Mouse (Mus musculus): ENCODE data around the gene Cd80. TPM values are rescaled to one million over a fixed set of nuclear protein-coding genes. Genes with fewer than 3 reads are reported as not detected.
A peak's percentile ranks its signal among the peaks of the same experiment; 100 is the strongest.
"Not testable (repeated sequence)": the region's sequence is repeated elsewhere in the genome, so short reads cannot be mapped to it uniquely, and the experiment has no call there.

Gene Cd80
- total RNA-seq (2021), result 1 to 10 TPM in 1 of 2 experiments, under 1 TPM in 1; 0.37 to 1.1 TPM
- 0.10 TPM in 1 of 2 replicates, not detected in the other for polyA plus RNA-seq (2012; rRNA removed)
- long read RNA-seq, result 0 reads

DNA sequence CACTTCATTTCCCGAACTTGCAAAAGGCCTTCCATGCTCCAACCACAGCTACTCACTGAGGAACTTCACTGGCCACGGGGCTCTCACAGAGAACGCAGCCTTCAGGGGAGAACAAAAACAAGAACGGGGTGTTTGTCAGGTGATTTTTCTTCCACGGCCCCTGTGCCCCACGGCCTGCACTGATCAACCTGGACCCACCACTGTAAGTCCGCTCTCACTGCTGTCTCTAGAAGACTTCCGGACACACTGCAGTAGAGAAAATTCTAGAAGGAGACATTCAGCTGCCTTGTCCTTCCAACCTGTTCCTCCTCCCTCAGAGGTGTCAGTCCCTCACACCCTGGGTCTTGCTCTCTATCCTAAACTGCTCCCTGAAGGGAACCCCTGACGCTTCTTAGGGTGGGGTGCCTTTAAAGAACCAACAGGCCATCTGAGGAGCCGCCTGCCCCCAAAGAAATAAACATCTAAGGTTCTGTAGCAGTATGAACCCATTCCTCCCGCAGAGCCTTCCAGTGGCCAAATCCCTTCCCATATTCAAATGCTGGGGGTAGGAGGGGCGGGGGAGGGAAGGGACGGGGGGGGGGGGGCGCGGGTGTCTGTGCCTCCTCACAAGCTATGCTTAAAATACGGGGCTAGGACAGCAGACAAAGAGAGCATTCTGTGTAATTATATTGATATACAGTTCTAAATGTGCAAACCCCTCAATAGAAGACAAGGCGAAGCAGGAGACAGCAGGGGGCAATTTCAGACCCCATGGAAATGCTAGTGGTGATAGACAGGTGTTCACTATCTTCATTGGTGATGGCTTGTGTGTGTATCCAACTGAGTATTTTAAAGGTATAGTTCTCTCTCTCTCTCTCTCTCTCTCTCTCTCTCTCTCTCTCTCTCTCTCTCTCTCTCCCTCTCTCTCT lies at the start of gene Cd80:
TSS of gene Cd80 (plus strand) at position 51 of the 908 bp plus-strand sequence.
- DNase-seq, result no peak

DNA sequence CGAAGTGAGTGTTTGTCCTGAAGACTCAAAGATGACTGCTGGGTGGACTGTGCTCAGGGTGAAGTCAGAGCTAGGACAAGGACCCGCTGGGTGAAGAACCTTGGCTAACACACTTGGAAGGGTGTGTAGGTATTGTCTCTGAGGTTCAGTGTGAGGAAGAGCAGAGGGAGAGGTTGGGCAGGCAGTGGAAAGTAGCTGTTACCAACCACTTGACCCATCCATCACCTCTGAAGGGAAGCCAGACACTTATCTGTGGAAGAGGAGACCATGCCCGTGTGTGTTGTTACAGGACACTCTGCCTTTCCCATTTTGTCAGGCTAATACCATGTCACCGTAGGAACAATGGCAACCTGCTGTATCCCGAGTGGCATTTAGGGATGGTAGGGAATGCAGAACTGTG lies 49.1 kb upstream of the Cd80 start:
- no peak for DNase-seq

DNA sequence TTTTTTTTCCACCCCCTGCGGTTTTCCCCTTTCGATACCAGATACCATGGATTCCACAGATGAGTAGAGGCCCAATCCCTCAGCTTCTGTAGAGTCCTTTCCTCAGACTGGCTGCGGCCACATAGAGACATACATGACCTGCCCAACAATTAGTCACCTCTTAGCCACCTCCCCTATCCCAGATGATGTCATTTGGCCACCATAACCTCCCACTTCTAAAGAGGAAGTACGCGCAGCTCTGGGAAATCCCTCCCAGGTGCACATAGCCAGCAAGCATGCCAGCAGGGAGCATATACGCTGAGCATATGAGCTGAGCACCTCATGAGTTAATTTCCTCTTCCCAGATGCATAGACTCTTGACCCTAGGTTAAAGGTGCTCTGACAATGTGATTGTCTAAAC lies 48.7 kb upstream of the Cd80 start:
- no peak for DNase-seq

DNA sequence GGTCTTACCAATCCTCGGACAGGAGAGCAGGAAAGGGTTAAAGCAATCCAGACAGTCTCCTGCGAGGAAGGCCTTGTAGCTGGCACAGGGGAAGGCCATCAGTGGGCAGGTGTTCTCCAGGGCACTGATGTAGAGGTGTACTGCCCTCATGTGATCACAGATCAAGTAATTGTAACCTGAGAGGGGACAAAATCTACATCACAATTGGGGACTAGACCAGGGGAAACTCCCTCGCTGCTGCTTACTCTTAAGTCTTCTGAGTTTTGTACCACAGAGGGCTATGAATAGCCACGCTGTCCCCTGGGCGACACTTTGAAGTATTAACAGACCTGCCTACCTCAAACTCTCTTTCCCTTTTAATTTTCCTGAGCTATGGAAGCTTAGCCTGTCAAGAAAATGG lies 47.8 kb upstream of the Cd80 start:
- no peak for DNase-seq

DNA sequence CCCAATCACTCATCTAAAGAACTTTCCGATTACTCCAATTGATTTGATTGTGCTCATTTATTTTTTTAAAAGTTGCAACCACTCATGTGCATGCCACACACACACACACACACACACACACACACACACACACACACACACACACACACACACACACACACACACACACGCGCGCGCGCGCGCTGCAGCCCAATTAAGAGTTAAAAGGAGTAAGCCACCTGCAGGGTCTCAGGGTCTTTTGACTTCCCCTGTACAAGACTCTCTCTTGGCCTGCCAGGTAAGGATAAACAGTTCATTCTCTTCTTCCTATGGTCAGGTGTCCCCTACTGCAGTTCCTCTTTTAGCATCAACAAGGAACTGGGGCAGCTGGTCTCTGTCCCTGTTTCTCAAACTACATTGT lies 46.9 kb upstream of the Cd80 start:
- DNase-seq, result no peak

DNA sequence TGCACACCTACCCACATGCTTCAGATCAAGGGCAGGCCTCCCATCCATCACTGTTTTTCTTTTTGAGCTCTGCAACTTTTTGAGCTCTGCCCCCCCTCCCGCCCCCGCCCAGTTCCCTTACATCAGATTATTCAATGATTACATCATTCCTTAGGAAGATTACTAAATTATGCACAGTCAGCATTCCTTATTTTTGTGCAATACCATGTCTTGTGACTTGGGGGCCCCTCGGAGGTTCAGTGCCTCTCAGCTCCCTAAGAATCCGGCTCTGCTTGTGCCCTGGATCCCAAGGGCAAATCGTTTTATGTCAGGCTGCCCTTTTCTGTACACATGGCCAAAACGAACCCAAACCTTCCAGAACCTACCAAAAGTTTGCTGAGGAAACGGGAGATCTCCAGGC lies 40.4 kb upstream of the Cd80 start:
- DNase-seq, result no peak

DNA sequence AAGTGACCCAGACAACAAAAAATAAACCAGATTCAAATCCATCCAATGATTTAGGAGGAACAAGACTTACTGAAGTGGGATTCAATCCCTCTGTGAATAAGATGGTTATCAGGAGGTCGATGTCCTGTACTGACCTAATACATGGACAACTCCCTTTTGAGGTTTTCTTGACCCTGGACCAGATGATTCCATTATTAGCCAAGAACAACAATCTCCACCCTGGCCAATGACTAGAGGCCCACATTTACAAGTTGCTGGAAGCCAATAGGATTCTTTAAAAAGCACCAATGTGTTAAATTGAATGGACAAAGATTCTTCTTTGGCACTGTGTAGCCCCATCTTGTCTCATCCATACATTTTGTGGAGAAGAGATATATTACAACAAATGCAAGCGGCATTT lies 30.0 kb upstream of the Cd80 start:
- no peak for DNase-seq

DNA sequence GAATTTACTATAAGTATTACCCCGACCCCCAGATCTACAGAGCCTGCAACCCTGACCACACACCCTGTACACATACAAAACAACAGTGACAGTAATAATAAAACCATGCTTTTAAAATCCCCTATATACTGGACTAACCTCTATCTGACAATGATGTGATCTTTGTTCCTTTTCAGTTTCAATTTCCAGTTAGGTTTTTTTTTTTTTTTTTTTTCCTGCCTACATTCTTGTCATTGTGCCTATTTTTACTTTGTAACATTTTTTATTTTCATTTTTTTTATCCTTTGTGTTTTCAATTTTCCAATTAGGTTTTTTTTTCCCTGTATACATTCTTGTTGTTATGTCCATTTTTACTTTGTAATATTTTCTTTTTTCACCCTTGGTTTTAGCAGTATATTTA lies 29.6 kb upstream of the Cd80 start:
- DNase-seq, result no peak

DNA sequence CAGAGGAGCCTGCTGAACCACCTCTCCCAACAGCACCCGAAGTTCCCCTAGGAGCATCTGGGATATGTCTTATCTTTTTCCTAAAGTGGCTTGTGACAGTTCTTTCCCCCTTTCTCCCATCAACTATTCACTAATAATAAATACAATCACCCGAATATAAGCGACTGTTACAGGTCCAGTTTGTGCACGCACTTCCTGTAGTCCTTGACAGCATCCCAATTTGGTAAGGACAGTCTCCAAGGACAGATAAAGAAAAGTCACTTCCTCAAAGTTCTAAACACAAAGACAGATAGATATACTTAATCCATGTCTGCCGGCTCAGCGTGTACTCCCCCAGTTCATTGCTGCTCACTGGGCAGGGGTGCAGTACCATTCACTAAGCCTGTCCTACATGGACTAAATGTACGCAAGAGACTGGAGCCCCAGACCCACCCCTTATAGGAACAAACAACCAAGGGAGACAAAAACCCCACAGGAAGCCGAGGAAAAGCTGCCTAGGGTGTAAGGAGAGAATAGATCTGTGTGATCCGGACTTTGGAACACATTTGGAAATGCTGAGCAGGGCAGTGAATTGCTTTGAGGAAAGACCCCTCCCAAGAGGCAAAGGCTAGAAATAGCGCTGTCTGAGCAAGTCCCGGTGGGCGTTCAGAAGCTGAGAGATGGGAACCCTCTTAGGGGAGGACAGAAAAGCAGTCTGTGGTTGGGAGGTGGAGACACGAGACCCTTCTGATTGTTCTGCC lies 23.7 kb upstream of the Cd80 start:
- peak; percentile 51 for DNase-seq

DNA sequence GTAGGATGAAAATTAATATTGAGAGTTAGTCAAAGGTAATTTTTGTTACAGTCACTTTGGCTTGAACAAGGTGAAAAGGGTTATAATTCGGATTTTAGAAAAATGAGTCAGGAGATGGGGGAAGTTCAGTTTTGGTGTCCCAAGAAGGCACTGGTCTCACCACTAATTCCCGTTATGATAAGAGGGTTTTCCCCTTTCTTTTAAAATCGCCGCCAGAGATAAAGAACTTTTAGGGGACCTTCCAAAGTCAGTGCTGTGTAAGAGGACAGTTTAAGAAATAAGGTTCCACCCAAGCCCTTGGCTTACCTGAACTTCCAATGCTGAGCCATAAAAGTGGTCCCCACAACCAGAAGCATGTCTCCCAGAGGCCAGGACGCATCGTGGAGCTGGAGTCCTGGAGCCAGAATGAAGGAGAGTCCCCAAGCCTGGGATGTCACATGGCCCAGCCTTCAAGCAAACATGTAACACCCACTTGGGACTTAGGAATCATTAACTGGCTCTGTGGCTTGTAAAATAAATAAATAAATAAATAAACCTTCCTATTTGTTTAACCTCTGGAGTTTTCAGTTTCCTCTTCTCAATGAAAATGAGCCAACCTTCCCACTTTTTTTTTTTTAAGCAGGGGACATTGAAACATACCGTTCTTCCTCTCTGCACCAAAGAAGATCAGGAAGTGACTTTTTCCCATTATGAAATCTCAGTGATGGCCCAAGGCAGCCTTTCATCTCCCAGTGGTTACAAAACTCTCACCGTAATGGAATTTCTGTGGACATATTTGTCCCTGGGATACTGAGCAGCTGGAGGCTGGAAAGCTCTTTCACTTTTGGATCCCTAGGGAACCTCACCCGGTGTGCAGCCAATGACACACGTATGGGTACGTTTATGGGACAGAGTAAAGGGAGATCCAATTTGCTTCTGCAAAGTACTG lies 22.6 kb upstream of the Cd80 start, which contains the start of gene Pla1a:
TSS of gene Pla1a (minus strand) at position 648 of the 928 bp plus-strand sequence.
- DNase-seq, result peak; percentile 53

DNA sequence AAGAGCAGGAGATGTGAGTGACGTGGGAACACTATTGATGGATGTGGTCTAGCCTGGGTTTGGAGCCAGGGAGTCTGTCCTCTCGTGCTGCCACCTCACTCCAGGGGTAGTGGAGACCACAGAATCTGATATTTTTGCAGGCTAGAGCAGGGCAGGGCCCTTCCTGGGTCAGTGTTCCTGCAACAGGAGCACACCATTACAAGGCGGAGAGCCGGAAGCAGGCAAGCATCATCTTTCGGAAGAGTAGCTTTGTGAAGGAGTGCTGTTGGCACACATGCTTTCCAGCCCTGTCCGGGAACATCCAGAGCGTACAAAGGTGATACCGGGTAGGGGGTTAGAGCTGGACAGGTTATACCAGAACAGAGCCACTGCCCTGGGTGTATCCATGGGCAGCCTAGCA lies 21.8 kb upstream of the Cd80 start:
- DNase-seq, result no peak

DNA sequence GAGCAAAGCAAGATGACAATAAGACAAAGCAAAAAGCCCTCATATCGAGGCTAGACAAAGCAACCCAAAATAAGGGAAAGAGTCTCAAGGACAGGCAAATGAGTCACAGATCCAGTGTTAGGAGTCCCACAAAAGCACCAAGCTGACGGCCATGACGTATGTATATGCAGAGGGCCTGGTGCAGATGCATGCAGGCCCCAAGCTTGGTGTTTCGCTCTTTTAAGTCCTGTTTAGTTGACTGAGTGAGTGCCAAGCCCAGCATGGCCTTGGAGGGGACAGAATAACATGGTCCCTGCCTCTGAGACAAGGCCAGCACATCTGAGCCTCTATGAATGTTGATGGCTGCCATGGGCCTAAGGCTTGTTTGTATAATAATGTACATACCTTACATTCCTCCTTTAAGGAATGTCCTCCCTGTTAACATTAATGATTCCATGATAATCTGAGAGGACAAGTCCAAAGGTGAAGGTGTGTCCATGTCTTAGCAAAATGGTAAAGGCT lies 21.0 kb upstream of the Cd80 start:
- peak; percentile 50 for DNase-seq

DNA sequence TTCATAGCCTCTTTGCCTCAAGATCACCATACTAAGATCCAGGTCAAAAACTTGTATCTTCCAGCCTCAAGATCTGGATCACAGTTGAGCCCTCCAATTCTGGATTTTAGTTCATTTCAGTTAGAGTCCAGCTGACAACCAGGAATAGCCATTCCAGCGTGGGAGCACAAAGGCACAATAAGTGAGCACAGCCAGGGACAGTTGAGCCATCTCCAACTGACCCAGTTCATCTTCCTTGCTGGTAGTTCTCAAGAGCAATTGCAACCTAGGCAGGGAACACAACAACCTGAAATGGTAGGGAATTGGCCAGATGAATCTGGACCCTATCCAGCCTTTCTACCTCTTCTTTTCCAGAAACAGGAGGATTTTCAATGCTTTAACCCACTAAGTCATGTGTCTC lies 16.2 kb upstream of the Cd80 start:
- DNase-seq, result no peak

DNA sequence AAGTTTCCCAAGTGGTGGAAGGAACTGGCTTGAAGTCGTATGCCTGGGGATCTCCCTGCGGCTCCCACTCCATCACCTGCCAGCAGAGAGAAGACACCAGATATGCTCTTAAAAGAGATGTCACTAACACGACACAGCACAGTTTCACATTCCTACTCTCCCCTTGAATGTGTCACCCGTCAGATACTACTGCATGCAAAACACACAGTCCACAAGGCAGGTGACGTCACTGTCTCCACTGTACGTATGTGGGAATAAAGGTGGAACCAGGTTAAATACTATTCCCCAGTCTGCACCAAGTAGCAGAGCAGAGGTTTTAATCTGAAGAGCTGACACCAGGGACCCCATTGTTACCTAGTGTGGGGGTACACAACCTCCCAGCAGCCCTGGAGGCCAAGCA lies 15.0 kb upstream of the Cd80 start:
- DNase-seq, result no peak

DNA sequence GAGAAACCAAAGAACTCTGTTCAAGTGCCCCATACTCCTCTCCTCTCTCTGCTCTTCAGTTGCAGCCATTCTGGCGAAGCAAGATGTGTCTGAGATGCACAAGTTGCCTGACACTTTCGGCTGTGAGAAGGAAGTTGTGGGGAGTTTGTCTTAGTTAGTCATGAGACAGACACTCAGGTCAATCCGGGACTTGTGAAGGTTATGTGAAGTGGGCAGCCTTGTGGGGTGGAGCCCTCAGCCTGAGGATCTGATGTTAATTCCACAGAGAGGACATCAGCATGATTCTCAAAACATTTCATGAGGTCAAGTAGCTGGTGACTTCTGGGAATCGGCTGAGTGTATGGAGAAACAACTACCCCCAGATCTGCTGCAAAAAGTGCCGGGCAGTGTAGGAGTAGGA lies 13.8 kb upstream of the Cd80 start:
- no peak for DNase-seq

DNA sequence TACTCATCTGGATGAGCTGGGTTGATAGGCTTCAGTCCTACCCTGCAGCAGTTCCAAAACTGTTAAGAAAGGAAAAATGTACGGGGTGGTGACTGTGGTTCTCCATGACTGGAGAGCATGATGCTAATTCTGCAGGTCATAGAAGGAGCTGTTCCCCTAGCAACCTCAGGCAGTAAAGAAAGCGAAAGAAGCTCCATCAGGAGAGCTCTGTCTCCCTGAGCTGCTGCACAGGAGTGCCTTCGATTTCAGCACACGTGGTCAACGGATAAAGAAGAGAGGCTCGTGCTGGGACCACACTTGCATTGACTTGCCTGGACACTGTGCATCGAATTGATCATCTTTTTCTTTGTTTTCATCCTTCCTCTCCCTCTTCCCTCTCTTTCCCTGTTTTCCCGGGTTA lies 13.1 kb upstream of the Cd80 start:
- DNase-seq, result no peak

DNA sequence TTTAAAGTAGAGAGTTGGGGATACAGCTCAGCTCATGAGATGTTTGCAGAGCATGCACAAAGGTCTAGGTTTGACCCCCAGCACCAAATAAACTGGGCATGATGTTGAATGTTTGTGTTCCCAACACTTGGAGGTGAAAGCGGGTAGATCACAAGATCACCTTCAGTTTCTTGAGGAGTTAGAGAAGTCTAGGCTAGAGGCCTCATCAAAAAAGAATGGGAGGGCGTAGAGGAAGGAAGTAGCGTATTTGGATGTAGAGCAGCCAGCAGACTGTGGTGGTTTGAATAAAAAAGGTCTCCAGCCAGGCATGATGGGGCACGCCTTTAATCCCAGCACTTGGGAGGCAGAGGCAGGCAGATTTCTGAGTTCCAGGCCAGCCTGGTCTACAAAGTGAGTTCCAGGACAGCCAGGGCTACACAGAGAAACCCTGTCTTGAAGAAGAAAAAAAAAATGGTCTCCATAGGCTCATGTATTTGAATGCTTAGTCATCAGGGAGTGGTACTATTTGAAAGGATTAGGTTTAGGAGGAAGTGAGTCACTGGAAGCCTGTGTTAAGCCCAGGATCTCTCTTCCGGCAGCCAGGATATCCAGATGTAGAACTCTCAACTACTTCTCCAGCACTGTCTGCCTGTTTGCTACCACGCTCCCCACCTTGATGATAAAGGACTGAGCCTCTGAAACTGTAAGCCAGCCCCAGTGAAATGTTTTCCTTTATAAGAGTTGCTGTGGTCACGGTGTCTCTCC lies 11.5 kb upstream of the Cd80 start:
- DNase-seq, result no peak

DNA sequence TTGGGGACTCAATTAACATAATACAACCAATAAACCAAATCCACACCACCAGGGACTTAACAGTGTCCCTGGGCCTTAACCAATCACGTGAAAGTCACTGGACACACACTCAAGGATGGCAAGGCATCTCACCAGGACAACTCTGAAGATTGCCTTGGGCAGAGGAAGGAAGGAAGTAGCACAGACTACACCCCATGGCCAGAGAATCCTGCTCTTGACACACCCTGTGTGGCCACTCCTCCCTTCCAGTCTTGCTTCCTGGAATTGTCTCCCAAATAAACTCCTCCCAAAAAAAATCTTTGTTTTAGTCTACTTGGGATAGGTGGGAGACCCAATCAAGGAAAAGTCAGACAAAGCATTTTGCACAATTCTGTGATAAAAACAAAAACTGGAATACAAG lies 10.3 kb upstream of the Cd80 start:
- no peak for DNase-seq

DNA sequence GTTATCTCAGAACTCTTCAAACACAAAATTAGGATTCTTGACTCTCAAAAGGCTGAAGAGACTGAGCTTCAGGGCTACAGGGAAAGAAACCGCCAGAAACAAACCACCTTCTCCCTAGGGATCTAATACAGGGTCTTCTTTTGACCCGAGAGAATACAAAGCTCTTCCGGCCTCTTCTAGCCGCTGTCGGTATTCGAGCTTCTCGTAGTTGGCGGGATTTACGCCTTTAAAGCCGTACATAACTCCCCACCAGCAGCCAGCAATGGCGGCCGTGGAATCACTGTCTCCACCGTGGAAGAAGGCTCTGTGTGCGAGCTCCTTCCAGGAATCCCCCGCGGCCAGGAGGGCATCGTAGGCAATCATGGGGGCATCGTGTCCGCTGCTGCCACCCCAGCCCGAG lies 9.8 kb upstream of the Cd80 start:
- no peak for DNase-seq

DNA sequence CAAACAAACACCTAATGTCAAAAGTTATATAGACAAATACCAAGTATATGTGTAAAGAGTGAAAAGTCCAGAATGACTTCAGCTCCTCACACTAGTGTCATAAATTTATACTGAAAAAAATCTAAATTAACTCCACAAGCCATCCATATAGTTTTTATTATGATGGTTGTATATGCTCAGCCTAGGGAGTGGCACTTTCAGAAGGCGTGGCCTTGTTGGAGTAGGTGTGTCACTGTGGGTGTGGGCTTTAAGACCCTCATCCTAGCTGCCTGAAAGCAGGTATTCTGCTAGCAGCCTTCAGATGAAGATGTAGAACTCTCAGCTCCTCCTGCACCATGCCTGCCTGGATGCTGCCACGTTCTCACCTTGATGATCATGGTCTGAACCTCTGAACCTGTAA lies 9.2 kb upstream of the Cd80 start:
- not testable (repeated sequence) for DNase-seq

DNA sequence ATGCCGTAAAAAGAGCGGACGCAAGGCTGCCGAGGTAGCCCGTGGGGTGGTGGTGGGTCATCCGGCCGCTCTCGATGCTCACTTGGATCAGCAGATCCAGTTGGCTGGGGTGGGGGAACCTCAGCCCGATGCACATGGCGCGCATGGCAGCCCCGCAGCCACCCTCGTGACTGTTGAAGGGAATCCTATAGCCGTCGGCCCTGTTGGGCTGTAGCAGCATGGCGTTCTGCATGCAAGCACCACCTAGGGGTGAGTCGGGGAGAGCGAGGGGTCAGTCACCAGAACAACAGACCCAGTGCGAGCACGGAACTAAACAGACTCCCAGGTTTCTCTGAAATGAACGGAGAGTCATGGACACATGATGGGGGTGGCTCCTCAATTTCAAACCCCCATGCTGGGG lies 8.0 kb upstream of the Cd80 start:
- DNase-seq, result no peak

Measured in adrenal gland, adult 2 months (tissue).